Mouse (Mus musculus) CH12.LX (cell line): ENCODE measurements at regions not wholly inside any gene's neighbourhood (a gene's known extent, or its start where the extent isn't known, plus 50 kb on each side); places are given as distances from the start of the nearest gene placed in this dataset.

Source experiments
- CHD1 ChIP-seq: IDR thresholded peaks from 2 replicates; pipeline ENCODE4 v1.6.1; 2012; ENCODE audit warnings: low read depth, low read length, improper control_type of control experiment, inconsistent platforms
- CTCF ChIP-seq, 2 experiments: IDR thresholded peaks in 1 of 2; conservative IDR thresholded peaks in 1 of 2; 2 replicates each; pipeline ENCODE4 v1.5.1; 2011 to 2012; ENCODE audit warnings: low read depth in 2 of 2, low read length in 2 of 2, improper control_type of control experiment in 1 of 2, inconsistent platforms in 1 of 2, mild to moderate bottlenecking in 1 of 2, moderate library complexity in 1 of 2
- E2F4 ChIP-seq: IDR thresholded peaks from 2 replicates; pipeline ENCODE4 v1.6.1; 2011; ENCODE audit warnings: low read depth, low read length, improper control_type of control experiment; ENCODE audit not compliant: insufficient replicate concordance
- HCFC1 ChIP-seq: IDR thresholded peaks from 2 replicates; pipeline ENCODE4 v1.6.1; 2012; ENCODE audit warnings: low read depth, mild to moderate bottlenecking, inconsistent platforms, low read length, improper control_type of control experiment
- MAFK ChIP-seq: IDR thresholded peaks from 2 replicates; pipeline ENCODE4 v1.6.1; 2011; ENCODE audit warnings: low read length, improper control_type of control experiment; ENCODE audit not compliant: insufficient replicate concordance
- MAZ ChIP-seq: IDR thresholded peaks from 2 replicates; pipeline ENCODE4 v1.6.1; 2012; ENCODE audit warnings: low read depth, mild to moderate bottlenecking, inconsistent platforms, low read length, improper control_type of control experiment, moderate library complexity
- POLR2AphosphoS2 ChIP-seq: IDR thresholded peaks from 2 replicates; pipeline ENCODE4 v1.6.1; 2011; ENCODE audit warnings: low read depth, low read length, improper control_type of control experiment
- ZC3H11A ChIP-seq: IDR thresholded peaks from 2 replicates; pipeline ENCODE4 v1.6.1; 2012; ENCODE audit warnings: low read depth, mild to moderate bottlenecking, inconsistent platforms, low read length, improper control_type of control experiment

GRCm38 (mm10) chr7:111875949-111876348 lies 96.2 kb upstream of the Galnt18 start:
- TF ChIP-seq POLR2AphosphoS2 (no peak), CTCF (conservative IDR thresholded peaks at IDR 0.05 in 1 of 2, IDR thresholded peaks at IDR 0.05 in 1 of 2; ENCODE audit: low read depth in 2 of 2, low read length in 2 of 2) (no peak), HCFC1 (no peak), CHD1 (no peak), ZC3H11A (no peak), MAFK (no peak), MAZ (no peak), E2F4 (no peak)
